Mouse (Mus musculus): ENCODE data around the gene Map3k5.

DNA sequence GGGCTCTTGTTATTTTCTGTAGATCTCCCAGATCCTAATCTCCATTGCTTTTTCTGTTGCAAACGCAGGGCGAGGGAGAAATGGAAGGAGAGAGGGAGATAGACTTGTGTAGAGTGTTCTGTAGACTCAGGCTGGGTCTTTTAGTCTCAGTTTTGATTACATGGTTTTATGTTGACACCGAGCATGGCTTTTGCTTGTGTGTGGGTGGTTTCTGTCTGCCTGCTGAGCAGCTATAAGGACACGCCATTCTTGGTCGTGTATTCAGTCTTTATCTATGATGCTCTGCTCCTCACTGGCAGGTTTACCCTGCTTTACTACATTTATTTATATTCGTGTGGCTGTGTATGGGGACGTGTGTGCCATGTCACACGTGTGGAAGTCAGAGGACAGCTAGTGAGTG lies 34.2 kb downstream of the Map3k5 start:
- TF ChIP-seq GATA1 (IDR thresholded peaks at IDR 0.05; ENCODE audit: low read length) (no peak), TAL1 (IDR thresholded peaks at IDR 0.05; ENCODE audit: low read length) (no peak)
